Mouse (Mus musculus) liver, embryonic 11.5 days (tissue): ENCODE measurements around the gene Chst13. TPM values are rescaled to one million over a fixed set of nuclear protein-coding genes. Genes with fewer than 3 reads are reported as not detected.

Experiments
- ATAC-seq: fragments of 200-750 bp; cut with Nextera tagmentation; replicated peaks from 2 replicates; pipeline ENCODE4 v1.8.0; 2017; ENCODE audit warnings: moderate number of reproducible peaks, mild to moderate bottlenecking, moderate TSS enrichment, moderate library complexity; ENCODE audit not compliant: low FRiP score
- DNase-seq: peaks from one replicate; pipeline ENCODE4 v3.0.0-alpha.2; 2017; ENCODE audit warnings: low spot score
- H3K27ac ChIP-seq: fragments of 300-500 bp; sonication (generic); 2 replicates; pipeline ENCODE4 v1.5.1; 2014; ENCODE audit warnings: mild to moderate bottlenecking, low read depth, low read length, control low read depth
- H3K27me3 ChIP-seq: fragments of 300-500 bp; sonication (generic); replicated peaks from 2 replicates; pipeline ENCODE4 v1.6.1; 2014; ENCODE audit warnings: low read length, mixed read lengths; ENCODE audit not compliant: control insufficient read depth, insufficient read depth
- H3K36me3 ChIP-seq: fragments of 300-500 bp; sonication (generic); 2 replicates; pipeline ENCODE4 v1.6.1; 2014; ENCODE audit warnings: mild to moderate bottlenecking, low read length, moderate library complexity, mixed read lengths; ENCODE audit not compliant: control insufficient read depth, insufficient read depth
- H3K4me1 ChIP-seq: fragments of 300-500 bp; sonication (generic); replicated peaks from 2 replicates; pipeline ENCODE4 v1.6.1; 2014; ENCODE audit warnings: low read length, mixed read lengths; ENCODE audit not compliant: control insufficient read depth, insufficient read depth
- H3K4me2 ChIP-seq: fragments of 300-500 bp; sonication (generic); 2 replicates; pipeline ENCODE4 v1.6.1; 2014; ENCODE audit warnings: mild to moderate bottlenecking, control low read depth, moderate library complexity
- H3K4me3 ChIP-seq: fragments of 300-500 bp; sonication (generic); 2 replicates; pipeline ENCODE4 v1.5.1; 2014; ENCODE audit warnings: low read depth, low read length, control low read depth
- H3K9ac ChIP-seq: fragments of 300-500 bp; sonication (generic); 2 replicates; pipeline ENCODE4 v1.6.1; 2014; ENCODE audit warnings: low read depth, low read length, control low read depth
- H3K9me3 ChIP-seq: fragments of 300-500 bp; sonication (generic); 2 replicates; pipeline ENCODE4 v1.6.1; 2016; ENCODE audit warnings: low read length, inconsistent platforms, mixed read lengths; ENCODE audit not compliant: control insufficient read depth
- WGBS: fragments of 180-500 bp; shearing (Covaris S2); extraction: QIAGEN DNeasy Blood & Tissue Kit; methylation state at CpG from one replicate; pipeline ENCODE4 v1.1.7; 2014; 5-methylcytosine and 5-hydroxymethylcytosine counted together
- polyA plus RNA-seq: library from polyadenylated mRNA; unstranded; fragments of >200 nt; fragmentation: Nextera tagmentation; extraction: Ambion mirVana; gene quantifications from 2 replicates; pipeline ENCODE4 v1.2.1, GENCODE M21; 2014

The Chst13 gene
- polyA plus RNA-seq, 1 experiment from 2014 or later: 17.4 TPM

DNA sequence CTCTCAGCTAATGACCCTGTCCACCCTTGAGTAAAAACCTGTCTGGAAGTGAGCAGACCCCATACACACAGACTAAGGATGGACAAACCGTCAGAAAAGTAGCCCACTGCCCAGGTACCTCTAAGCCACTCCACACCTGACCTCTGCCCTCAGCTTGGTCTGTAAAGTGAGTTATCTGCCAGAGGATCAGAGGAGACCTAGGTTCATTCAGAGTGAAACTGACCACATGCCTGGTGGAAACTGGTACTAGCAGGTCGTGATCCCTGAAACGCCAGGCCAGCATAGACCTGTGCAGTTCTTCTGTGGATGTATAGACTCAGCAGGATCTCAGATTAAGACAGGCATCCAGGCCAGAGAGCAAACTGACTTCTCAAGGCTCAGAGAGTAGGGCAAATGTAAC is 522 bp downstream of the Chst13 start:
- H3K27ac ChIP-seq: no peak overlapping the region
- ATAC-seq (peak; percentile 44; the same call in 1 of the 2 replicates), DNase-seq (no peak)
- H3K9ac ChIP-seq: no peak overlapping the region
- no peaks in the 10 kb centered on the region for H3K36me3 ChIP-seq
- no peaks in the 10 kb centered on the region for H3K9me3 ChIP-seq
- peak overlapping the region; percentile 44 for H3K4me3 ChIP-seq
- H3K4me2 ChIP-seq: peak overlapping the region; percentile 55
- WGBS: 53% methylated on average over 3 of the region's 3 CpGs
- H3K4me1 ChIP-seq: no peaks in the 10 kb centered on the region
- peaks cover 4% of the 10 kb centered on the region; the same call in 1 of the 2 replicates for H3K27me3 ChIP-seq

DNA sequence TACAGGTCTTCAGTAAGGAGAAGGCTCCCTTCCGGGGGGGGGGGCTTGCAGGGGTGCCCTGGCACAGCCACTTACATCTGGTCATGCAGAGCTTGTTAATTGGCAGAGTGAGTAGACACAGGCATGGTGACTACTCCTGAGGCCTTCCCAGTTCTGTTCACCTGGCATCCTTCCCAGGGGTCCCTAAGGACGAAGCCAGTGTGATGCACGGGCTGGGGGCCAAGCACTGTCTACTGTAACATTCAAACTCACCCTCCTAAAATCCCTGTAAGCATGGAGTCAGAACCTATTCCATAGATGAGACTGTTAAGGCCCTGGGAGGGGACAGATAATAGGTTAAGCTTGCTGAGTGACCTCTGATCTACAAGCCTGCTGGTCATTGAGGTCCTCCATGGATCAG is 959 bp downstream of the Chst13 start:
- H3K4me1 ChIP-seq: no peaks in the 10 kb centered on the region
- no peak overlapping the region for H3K9ac ChIP-seq
- H3K9me3 ChIP-seq: no peaks in the 10 kb centered on the region
- peak overlapping the region; percentile 55 for H3K4me2 ChIP-seq
- 72% methylated on average over 3 of the region's 3 CpGs for WGBS
- no peaks in the 10 kb centered on the region for H3K36me3 ChIP-seq
- peaks cover 4% of the 10 kb centered on the region; the same call in 1 of the 2 replicates for H3K27me3 ChIP-seq
- peak overlapping the region; percentile 44; the same call in 1 of the 2 replicates for H3K4me3 ChIP-seq
- no peak overlapping the region for H3K27ac ChIP-seq
- peak; percentile 8; the same call in 1 of the 2 replicates for ATAC-seq
- DNase-seq: no peak

- H3K36me3 ChIP-seq: no peaks in the 10 kb centered on the region
- ATAC-seq: no peak
- 44% methylated on average over 4 of the region's 4 CpGs for WGBS
- DNase-seq: no peak
- H3K27me3 ChIP-seq: peaks cover 4% of the 10 kb centered on the region; the same call in 1 of the 2 replicates
- no peak overlapping the region for H3K27ac ChIP-seq
- no peak overlapping the region for H3K9ac ChIP-seq
- H3K9me3 ChIP-seq: no peaks in the 10 kb centered on the region
- no peak overlapping the region for H3K4me2 ChIP-seq
- no peak overlapping the region for H3K4me3 ChIP-seq
- H3K4me1 ChIP-seq: no peaks in the 10 kb centered on the region
Measured at GRCm38 (mm10) chr6:90321811-90322210, 3.2 kb downstream of the Chst13 start.

- peaks cover 4% of the 10 kb centered on the region; the same call in 1 of the 2 replicates for H3K27me3 ChIP-seq
- no peak for DNase-seq
- H3K9me3 ChIP-seq: no peaks in the 10 kb centered on the region
- H3K4me1 ChIP-seq: no peaks in the 10 kb centered on the region
- peak overlapping the region; percentile 67 for H3K27ac ChIP-seq
- no peaks in the 10 kb centered on the region for H3K36me3 ChIP-seq
- peak; percentile 55 for ATAC-seq
- no peak overlapping the region for H3K4me2 ChIP-seq
- H3K9ac ChIP-seq: no peak overlapping the region
- 69% methylated on average over 5 of the region's 5 CpGs for WGBS
- no peak overlapping the region for H3K4me3 ChIP-seq
Measured at GRCm38 (mm10) chr6:90320429-90320828, 4.6 kb downstream of the Chst13 start.

DNA sequence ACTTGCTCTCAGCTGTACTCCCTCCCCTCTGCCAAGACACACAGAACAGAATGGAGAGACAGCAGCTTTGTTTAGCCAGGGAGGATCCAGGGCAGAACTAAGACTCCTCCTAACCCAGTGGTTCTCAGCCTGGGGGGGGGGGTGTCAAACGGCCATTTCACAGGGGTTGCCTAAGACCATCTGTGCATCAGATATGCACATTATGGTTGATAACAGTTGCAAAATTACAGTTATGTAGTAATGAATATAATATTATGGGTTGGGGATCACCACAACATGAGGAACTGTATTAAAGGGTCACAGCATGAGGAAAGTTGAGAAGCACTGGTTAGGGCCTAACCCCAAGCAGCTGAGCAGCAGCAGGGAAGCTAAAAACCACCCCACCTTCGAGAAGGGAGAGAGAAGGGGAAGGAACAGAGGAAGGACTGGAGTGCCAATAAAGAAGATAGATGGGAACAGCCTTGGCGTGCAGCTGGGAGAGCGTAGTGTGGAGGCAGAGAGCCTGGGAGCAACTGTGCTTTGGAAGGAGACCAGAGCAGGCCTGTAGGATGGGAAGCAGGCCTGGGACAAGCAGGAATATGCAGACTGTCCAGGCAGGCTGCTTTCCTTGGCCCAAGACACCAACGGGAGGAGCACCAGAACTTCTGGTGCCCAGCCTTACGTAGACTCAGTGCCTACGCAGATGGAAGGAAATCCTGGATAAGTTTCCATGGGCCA is 5.4 kb downstream of the Chst13 start:
- Histone ChIP-seq H3K4me1 (no peaks in the 10 kb centered on the region), H3K9me3 (no peaks in the 10 kb centered on the region), H3K4me2 (no peak overlapping the region), H3K36me3 (no peaks in the 10 kb centered on the region), H3K27me3 (no peaks in the 10 kb centered on the region), H3K4me3 (no peak overlapping the region), H3K27ac (no peak overlapping the region), H3K9ac (no peak overlapping the region)
- ATAC-seq: no peak
- 75% methylated on average over 7 of the region's 7 CpGs for WGBS
- no peak for DNase-seq

- H3K27me3 ChIP-seq: no peaks in the 10 kb centered on the region
- no peak overlapping the region for H3K4me3 ChIP-seq
- 86% methylated on average over 2 of the region's 2 CpGs for WGBS
- H3K9ac ChIP-seq: no peak overlapping the region
- no peak overlapping the region for H3K4me2 ChIP-seq
- no peak overlapping the region for H3K27ac ChIP-seq
- no peak for DNase-seq
- H3K9me3 ChIP-seq: no peaks in the 10 kb centered on the region
- no peaks in the 10 kb centered on the region for H3K4me1 ChIP-seq
- no peaks in the 10 kb centered on the region for H3K36me3 ChIP-seq
- ATAC-seq: no peak
Measured at GRCm38 (mm10) chr6:90319019-90319418, 6.0 kb downstream of the Chst13 start.

DNA sequence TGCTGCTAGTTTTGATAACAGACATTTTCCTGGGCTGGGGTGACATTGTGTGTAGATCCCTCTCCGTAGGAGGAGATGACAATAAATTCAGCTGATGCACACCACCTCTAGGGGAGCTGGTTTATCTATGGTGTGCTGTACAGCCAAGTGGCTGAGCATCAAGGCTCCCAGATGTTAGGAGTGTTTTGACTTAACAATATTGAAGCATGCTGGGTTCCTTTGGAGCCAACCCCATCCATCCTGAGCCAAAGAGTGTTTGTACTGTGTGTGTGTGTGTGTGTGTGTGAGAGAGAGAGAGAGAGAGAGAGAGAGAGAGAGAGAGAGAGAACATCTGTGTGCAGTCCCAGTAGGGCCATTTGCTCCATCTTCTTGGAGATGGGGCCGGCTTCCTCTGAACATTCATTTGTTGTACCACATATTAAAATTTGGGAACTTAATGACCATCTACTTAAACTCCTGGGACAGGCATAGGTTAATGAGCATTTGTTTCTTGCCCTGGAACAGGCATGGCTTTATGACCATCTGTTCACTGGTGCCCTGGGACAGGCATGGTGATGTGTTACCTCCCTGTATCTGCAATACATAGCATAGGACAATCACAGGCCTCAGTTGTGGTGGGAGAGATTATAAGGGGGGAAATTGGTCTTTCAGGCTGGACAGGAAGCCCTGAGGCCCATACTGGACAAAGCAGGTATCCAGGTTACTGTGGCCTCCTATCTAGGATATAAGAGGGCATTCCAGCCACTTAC is 7.3 kb downstream of the Chst13 start:
- Histone ChIP-seq H3K4me1 (no peaks in the 10 kb centered on the region), H3K27me3 (no peaks in the 10 kb centered on the region), H3K4me3 (no peak overlapping the region), H3K4me2 (no peak overlapping the region), H3K9ac (no peak overlapping the region), H3K27ac (no peak overlapping the region), H3K9me3 (no peaks in the 10 kb centered on the region), H3K36me3 (no peaks in the 10 kb centered on the region)
- DNase-seq: no peak
- WGBS: 84% methylated on average over 2 of the region's 2 CpGs
- no peak for ATAC-seq

GRCm38 (mm10) chr6:90315961-90316360 is 9.0 kb downstream of the Chst13 start:
- Histone ChIP-seq H3K4me1 (no peaks in the 10 kb centered on the region), H3K9ac (no peak overlapping the region), H3K9me3 (no peaks in the 10 kb centered on the region), H3K4me2 (no peak overlapping the region), H3K27ac (no peak overlapping the region), H3K27me3 (no peaks in the 10 kb centered on the region), H3K4me3 (no peak overlapping the region), H3K36me3 (no peaks in the 10 kb centered on the region)
- DNase-seq (no peak), ATAC-seq (no peak)
- WGBS: 76% methylated on average over 5 of the region's 5 CpGs
